Mouse (Mus musculus): ENCODE results near the gene Clasp2. TPM values are rescaled to one million over a fixed set of nuclear protein-coding genes. Genes with fewer than 3 reads are reported as not detected.

The Clasp2 gene
- polyA plus RNA-seq, 1 experiment = 71.5 TPM

GRCm38 (mm10) chr9:113803751-113804150 lies 62.5 kb downstream of the Clasp2 start:
- H3K27ac ChIP-seq (ENCODE audit: insufficient read depth, low read length) = peak overlapping the region; percentile 87
- no peak overlapping the region for H3K9ac ChIP-seq (ENCODE audit: low read depth, poor library complexity, severe bottlenecking)
- no peaks in the 10 kb centered on the region for H3K27me3 ChIP-seq (ENCODE audit: control insufficient read depth, insufficient read depth, low read length, poor library complexity, severe bottlenecking)
- no peaks in the 10 kb centered on the region; the same call in 1 of the 2 replicates for H3K9me3 ChIP-seq (replicated peaks; ENCODE audit: control insufficient read depth, insufficient read depth, low read length, poor library complexity, severe bottlenecking)
- TF ChIP-seq CTCF (IDR thresholded peaks at IDR 0.05; ENCODE audit: low read depth, low read length) (no peak), POLR2A (IDR thresholded peaks at IDR 0.05; ENCODE audit: insufficient read depth, low read length) (no peak), EP300 (IDR thresholded peaks at IDR 0.05; ENCODE audit: insufficient read depth, low read depth, low read length) (no peak)
- no peak overlapping the region for H3K4me3 ChIP-seq (ENCODE audit: low read depth, low read length)
- H3K36me3 ChIP-seq (ENCODE audit: control insufficient read depth, insufficient read depth, low read length, poor library complexity, severe bottlenecking) = no peaks in the 10 kb centered on the region
- peaks cover 2% of the 10 kb centered on the region for H3K4me1 ChIP-seq (ENCODE audit: control insufficient read depth, insufficient read depth, low read length)

- Histone ChIP-seq H3K4me3 (ENCODE audit: low read depth, low read length) (no peak overlapping the region), H3K4me1 (ENCODE audit: control insufficient read depth, insufficient read depth, low read length) (peaks cover 2% of the 10 kb centered on the region), H3K9me3 (replicated peaks; ENCODE audit: control insufficient read depth, insufficient read depth, low read length, poor library complexity, severe bottlenecking) (no peaks in the 10 kb centered on the region; the same call in 1 of the 2 replicates), H3K9ac (ENCODE audit: low read depth, poor library complexity, severe bottlenecking) (no peak overlapping the region), H3K36me3 (ENCODE audit: control insufficient read depth, insufficient read depth, low read length, poor library complexity, severe bottlenecking) (no peaks in the 10 kb centered on the region), H3K27ac (ENCODE audit: insufficient read depth, low read length) (no peak overlapping the region), H3K27me3 (ENCODE audit: control insufficient read depth, insufficient read depth, low read length, poor library complexity, severe bottlenecking) (no peaks in the 10 kb centered on the region)
- no peak for TF ChIP-seq EP300 (IDR thresholded peaks at IDR 0.05; ENCODE audit: insufficient read depth, low read depth, low read length)
- TF ChIP-seq POLR2A (IDR thresholded peaks at IDR 0.05; ENCODE audit: insufficient read depth, low read length) = no peak
These were observed 64.1 kb downstream of the Clasp2 start for GRCm38 (mm10) chr9:113805359-113805758.

GRCm38 (mm10) chr9:113811327-113811726 lies 70.1 kb downstream of the Clasp2 start:
- no peak for TF ChIP-seq CTCF (IDR thresholded peaks at IDR 0.05; ENCODE audit: low read depth, low read length)
- no peak for TF ChIP-seq EP300 (IDR thresholded peaks at IDR 0.05; ENCODE audit: insufficient read depth, low read depth, low read length)
- TF ChIP-seq POLR2A (IDR thresholded peaks at IDR 0.05; ENCODE audit: insufficient read depth, low read length) = no peak
- Histone ChIP-seq H3K4me3 (ENCODE audit: low read depth, low read length) (no peak overlapping the region), H3K9ac (ENCODE audit: low read depth, poor library complexity, severe bottlenecking) (no peak overlapping the region), H3K27ac (ENCODE audit: insufficient read depth, low read length) (no peak overlapping the region), H3K36me3 (ENCODE audit: control insufficient read depth, insufficient read depth, low read length, poor library complexity, severe bottlenecking) (0 out of 2 replicates have a peak, but pooled peaks cover 2% of the 10 kb centered on the region), H3K4me1 (ENCODE audit: control insufficient read depth, insufficient read depth, low read length) (no peaks in the 10 kb centered on the region), H3K9me3 (replicated peaks; ENCODE audit: control insufficient read depth, insufficient read depth, low read length, poor library complexity, severe bottlenecking) (no peaks in the 10 kb centered on the region; the same call in 1 of the 2 replicates), H3K27me3 (ENCODE audit: control insufficient read depth, insufficient read depth, low read length, poor library complexity, severe bottlenecking) (no peaks in the 10 kb centered on the region)

GRCm38 (mm10) chr9:113811957-113812670 lies 70.8 kb downstream of the Clasp2 start:
- Histone ChIP-seq H3K27ac (ENCODE audit: insufficient read depth, low read length) (no peak overlapping the region), H3K9ac (ENCODE audit: low read depth, poor library complexity, severe bottlenecking) (no peak overlapping the region), H3K36me3 (ENCODE audit: control insufficient read depth, insufficient read depth, low read length, poor library complexity, severe bottlenecking) (0 out of 2 replicates have a peak, but pooled peaks cover 2% of the 10 kb centered on the region), H3K4me3 (ENCODE audit: low read depth, low read length) (no peak overlapping the region), H3K27me3 (ENCODE audit: control insufficient read depth, insufficient read depth, low read length, poor library complexity, severe bottlenecking) (no peaks in the 10 kb centered on the region), H3K4me1 (ENCODE audit: control insufficient read depth, insufficient read depth, low read length) (no peaks in the 10 kb centered on the region), H3K9me3 (replicated peaks; ENCODE audit: control insufficient read depth, insufficient read depth, low read length, poor library complexity, severe bottlenecking) (no peaks in the 10 kb centered on the region)
- TF ChIP-seq POLR2A (IDR thresholded peaks at IDR 0.05; ENCODE audit: insufficient read depth, low read length) (no peak), CTCF (IDR thresholded peaks at IDR 0.05; ENCODE audit: low read depth, low read length) (no peak), EP300 (IDR thresholded peaks at IDR 0.05; ENCODE audit: insufficient read depth, low read depth, low read length) (no peak)

GRCm38 (mm10) chr9:113812671-113813001 lies 71.4 kb downstream of the Clasp2 start:
- TF ChIP-seq CTCF (IDR thresholded peaks at IDR 0.05; ENCODE audit: low read depth, low read length) = no peak
- TF ChIP-seq POLR2A (IDR thresholded peaks at IDR 0.05; ENCODE audit: insufficient read depth, low read length) = no peak
- no peak for TF ChIP-seq EP300 (IDR thresholded peaks at IDR 0.05; ENCODE audit: insufficient read depth, low read depth, low read length)
- H3K9ac ChIP-seq (ENCODE audit: low read depth, poor library complexity, severe bottlenecking) = no peak overlapping the region
- H3K36me3 ChIP-seq (ENCODE audit: control insufficient read depth, insufficient read depth, low read length, poor library complexity, severe bottlenecking) = 0 out of 2 replicates have a peak, but pooled peaks cover 2% of the 10 kb centered on the region
- no peak overlapping the region for H3K4me3 ChIP-seq (ENCODE audit: low read depth, low read length)
- H3K27ac ChIP-seq (ENCODE audit: insufficient read depth, low read length) = no peak overlapping the region
- H3K9me3 ChIP-seq (replicated peaks; ENCODE audit: control insufficient read depth, insufficient read depth, low read length, poor library complexity, severe bottlenecking) = no peaks in the 10 kb centered on the region
- no peaks in the 10 kb centered on the region for H3K4me1 ChIP-seq (ENCODE audit: control insufficient read depth, insufficient read depth, low read length)
- H3K27me3 ChIP-seq (ENCODE audit: control insufficient read depth, insufficient read depth, low read length, poor library complexity, severe bottlenecking) = no peaks in the 10 kb centered on the region

- no peaks in the 10 kb centered on the region for H3K27me3 ChIP-seq (ENCODE audit: control insufficient read depth, insufficient read depth, low read length, poor library complexity, severe bottlenecking)
- no peak overlapping the region for H3K4me3 ChIP-seq (ENCODE audit: low read depth, low read length)
- no peak for TF ChIP-seq CTCF (IDR thresholded peaks at IDR 0.05; ENCODE audit: low read depth, low read length)
- no peak for TF ChIP-seq POLR2A (IDR thresholded peaks at IDR 0.05; ENCODE audit: insufficient read depth, low read length)
- no peak for TF ChIP-seq EP300 (IDR thresholded peaks at IDR 0.05; ENCODE audit: insufficient read depth, low read depth, low read length)
- no peak overlapping the region for H3K9ac ChIP-seq (ENCODE audit: low read depth, poor library complexity, severe bottlenecking)
- no peaks in the 10 kb centered on the region for H3K4me1 ChIP-seq (ENCODE audit: control insufficient read depth, insufficient read depth, low read length)
- no peak overlapping the region for H3K27ac ChIP-seq (ENCODE audit: insufficient read depth, low read length)
- H3K9me3 ChIP-seq (replicated peaks; ENCODE audit: control insufficient read depth, insufficient read depth, low read length, poor library complexity, severe bottlenecking) = no peaks in the 10 kb centered on the region
- 0 out of 2 replicates have a peak, but pooled peaks cover 2% of the 10 kb centered on the region for H3K36me3 ChIP-seq (ENCODE audit: control insufficient read depth, insufficient read depth, low read length, poor library complexity, severe bottlenecking)
These were observed 71.8 kb downstream of the Clasp2 start for GRCm38 (mm10) chr9:113813086-113813485.

All from ES-Bruce4 (cell line).